Mouse (Mus musculus) left cerebral cortex, postnatal 4 days (tissue): ENCODE results near the gene St6galnac4. TPM values are rescaled to one million over a fixed set of nuclear protein-coding genes. Genes with fewer than 3 reads are reported as not detected.

Experiments
- DNase-seq: peaks from one replicate; pipeline ENCODE4 v3.0.0-alpha.2; 2022
- intact Hi-C: fragments of 180-260 bp; cut with DNase I; formaldehyde crosslinking; loops from one replicate; pipeline ENCODE4 v1.15.1; 2025
- total RNA-seq, 2 experiments: library from RNA; stranded (reverse); gene quantifications; 2 replicates each; pipeline ENCODE4 v1.2.3; 2021

The St6galnac4 gene
- total RNA-seq, 2 experiments from 2014 or later, result 35.7 to 38.4 TPM

- DNase-seq, result no peak
- intact Hi-C loops, result no loop called here
Observed at GRCm38 (mm10) chr2:32597699-32598098, 10.8 kb downstream of the St6galnac4 start.

GRCm38 (mm10) chr2:32598506-32598905, 11.6 kb downstream of the St6galnac4 start:
- intact Hi-C loops, result no loop called here
- DNase-seq, result peak; percentile 81

GRCm38 (mm10) chr2:32599409-32599808, 12.5 kb downstream of the St6galnac4 start, which contains the start of gene St6galnac6:
St6galnac6 (plus strand) TSS chr2:32599709.
- DNase-seq, result no peak
- intact Hi-C loops, result no loop called here

- intact Hi-C loops, result no loop called here
- peak; percentile 48 for DNase-seq
Observed at GRCm38 (mm10) chr2:32601417-32602065, 14.6 kb downstream of the St6galnac4 start.

GRCm38 (mm10) chr2:32602600-32603054, 15.7 kb downstream of the St6galnac4 start:
- DNase-seq, result peak; percentile 92
- intact Hi-C loops, result no loop called here

GRCm38 (mm10) chr2:32604631-32605030, 17.7 kb downstream of the St6galnac4 start:
- DNase-seq, result no peak
- intact Hi-C loops, result no loop called here

GRCm38 (mm10) chr2:32606161-32607142, 19.6 kb downstream of the St6galnac4 start:
- intact Hi-C loops, result no loop called here

GRCm38 (mm10) chr2:32607262-32607947, 20.5 kb downstream of the St6galnac4 start:
- intact Hi-C loops, result no loop called here

More at GRCm38 (mm10) chr2:32606161-32607142, 19.6 kb downstream of the St6galnac4 start:
- peak; percentile 82 for DNase-seq

GRCm38 (mm10) chr2:32608141-32608777, 21.4 kb downstream of the St6galnac4 start:
- no peak for DNase-seq
- intact Hi-C loops, result no loop called here

More at GRCm38 (mm10) chr2:32607262-32607947, 20.5 kb downstream of the St6galnac4 start:
- DNase-seq, result no peak

GRCm38 (mm10) chr2:32608778-32609435, 22.0 kb downstream of the St6galnac4 start:
- DNase-seq, result no peak
- intact Hi-C loops, result no loop called here

- no peak for DNase-seq
- intact Hi-C loops, result no loop called here
Observed at GRCm38 (mm10) chr2:32610610-32611229, 23.8 kb downstream of the St6galnac4 start.

GRCm38 (mm10) chr2:32612274-32612673, 25.4 kb downstream of the St6galnac4 start:
- DNase-seq, result no peak

GRCm38 (mm10) chr2:32617109-32617508, 30.2 kb downstream of the St6galnac4 start:
- no peak for DNase-seq
- intact Hi-C loops, result no loop called here

More at GRCm38 (mm10) chr2:32612274-32612673, 25.4 kb downstream of the St6galnac4 start:
- intact Hi-C loops, result no loop called here

GRCm38 (mm10) chr2:32617601-32618000, 30.7 kb downstream of the St6galnac4 start:
- intact Hi-C loops, result no loop called here
- DNase-seq, result no peak

GRCm38 (mm10) chr2:32618051-32618450, 31.2 kb downstream of the St6galnac4 start:
- DNase-seq, result no peak
- intact Hi-C loops, result no loop called here

GRCm38 (mm10) chr2:32620682-32621516, 34.0 kb downstream of the St6galnac4 start:
- intact Hi-C loops, result no loop called here

GRCm38 (mm10) chr2:32621517-32621859, 34.6 kb downstream of the St6galnac4 start, which contains the start of gene Ak1:
Ak1 (plus strand) TSS chr2:32621758.
- DNase-seq, result no peak
- intact Hi-C loops, result no loop called here

More at GRCm38 (mm10) chr2:32620682-32621516, 34.0 kb downstream of the St6galnac4 start:
- peak; percentile 73 for DNase-seq

GRCm38 (mm10) chr2:32624111-32624748, 37.3 kb downstream of the St6galnac4 start:
- intact Hi-C loops, result no loop called here
- no peak for DNase-seq
